Mouse (Mus musculus) embryonic fibroblast, embryonic 13.5 days (primary cell): ENCODE measurements around the gene Sypl.

Experiments
- CTCF ChIP-seq: IDR thresholded peaks from 2 replicates; pipeline ENCODE4 v1.5.1; 2011; ENCODE audit warnings: mild to moderate bottlenecking, control low read depth, low read length, moderate library complexity, borderline replicate concordance; ENCODE audit not compliant: insufficient read depth
- POLR2A ChIP-seq: IDR thresholded peaks from 2 replicates; pipeline ENCODE4 v1.6.1; 2011; ENCODE audit warnings: low read depth, mild to moderate bottlenecking, control low read depth, low read length, moderate library complexity

- TF ChIP-seq CTCF = no peak
- TF ChIP-seq POLR2A = no peak
These were observed 34.6 kb upstream of the Sypl start for GRCm38 (mm10) chr12:32919091-32919490.
